Mouse (Mus musculus): ENCODE results near the gene Taf15.
A peak's percentile ranks its signal among the peaks of the same experiment; 100 is the strongest.

Taf15 gene

GRCm38 (mm10) chr11:83457912-83458601 lies 14.8 kb upstream of the Taf15 start:
- DNase-seq, result no peak

GRCm38 (mm10) chr11:83461462-83462027 lies 11.3 kb upstream of the Taf15 start:
- no peak for DNase-seq

- DNase-seq, result no peak
Measured at GRCm38 (mm10) chr11:83462711-83463244, 10.1 kb upstream of the Taf15 start, which contains the start of gene Mmp28. Mmp28 (minus strand) TSS chr11:83463071.

GRCm38 (mm10) chr11:83465976-83466375 lies 6.9 kb upstream of the Taf15 start:
- DNase-seq, result no peak

GRCm38 (mm10) chr11:83467120-83467652 lies 5.7 kb upstream of the Taf15 start:
- peak; percentile 35 for DNase-seq

- DNase-seq, result no peak
Measured at GRCm38 (mm10) chr11:83468765-83469164, 4.1 kb upstream of the Taf15 start.

- no peak for DNase-seq
Measured at GRCm38 (mm10) chr11:83471766-83472165, 1.1 kb upstream of the Taf15 start.

- DNase-seq, result no peak
Measured at GRCm38 (mm10) chr11:83473235-83474016, 540 bp downstream of the Taf15 start.

GRCm38 (mm10) chr11:83491488-83491887 lies 18.6 kb downstream of the Taf15 start:
- DNase-seq, result no peak

- DNase-seq, result no peak
Measured at GRCm38 (mm10) chr11:83495571-83495970, 22.7 kb downstream of the Taf15 start.

GRCm38 (mm10) chr11:83504308-83504707 lies 31.4 kb downstream of the Taf15 start:
- DNase-seq, result no peak

- DNase-seq, result no peak
Measured at GRCm38 (mm10) chr11:83509521-83509920, 36.6 kb downstream of the Taf15 start.

- no peak for DNase-seq
Measured at GRCm38 (mm10) chr11:83517153-83517552, 44.3 kb downstream of the Taf15 start.

- no peak for DNase-seq
Measured at GRCm38 (mm10) chr11:83518371-83518770, 45.5 kb downstream of the Taf15 start.

- DNase-seq, result no peak
Measured at GRCm38 (mm10) chr11:83522075-83522474, 49.2 kb downstream of the Taf15 start, which contains the start of gene Heatr9. Heatr9 (minus strand) TSS chr11:83522175.

- no peak for DNase-seq
Measured at GRCm38 (mm10) chr11:83529024-83529423, 56.1 kb downstream of the Taf15 start.

- DNase-seq, result no peak
Measured at GRCm38 (mm10) chr11:83530360-83530759, 57.5 kb downstream of the Taf15 start, which contains the start of gene Ccl5. Ccl5 (minus strand) TSS chr11:83530518.

GRCm38 (mm10) chr11:83533192-83533591 lies 60.3 kb downstream of the Taf15 start:
- DNase-seq, result no peak

- DNase-seq, result no peak
Measured at GRCm38 (mm10) chr11:83534143-83534542, 61.3 kb downstream of the Taf15 start.

- DNase-seq, result peak; percentile 74
Measured at GRCm38 (mm10) chr11:83534609-83535423, 61.9 kb downstream of the Taf15 start.

- no peak for DNase-seq
Measured at GRCm38 (mm10) chr11:83536831-83537230, 63.9 kb downstream of the Taf15 start.

- DNase-seq, result no peak
Measured at GRCm38 (mm10) chr11:83538705-83539314, 65.9 kb downstream of the Taf15 start.

All from right cerebral cortex, postnatal 4 days (tissue).